Mouse (Mus musculus): ENCODE results near the gene Nlrc4. TPM values are rescaled to one million over a fixed set of nuclear protein-coding genes. Genes with fewer than 3 reads are reported as not detected.
"Not testable (repeated sequence)": the region's sequence is repeated elsewhere in the genome, so short reads cannot be mapped to it uniquely, and the experiment has no call there.

Gene Nlrc4
- under 1 TPM; 0.08 to 0.25 TPM for total RNA-seq (2021)
- long read RNA-seq, experiment 1, partial matches to known transcripts = 0 of 1 reads
- long read RNA-seq, experiment 1, other reads (novel, unspliced or antisense) = 1 of 1 reads
- long read RNA-seq, experiment 2, partial matches to known transcripts = 0 of 1 reads
- long read RNA-seq, experiment 2, other reads (novel, unspliced or antisense) = 1 of 1 reads

DNA sequence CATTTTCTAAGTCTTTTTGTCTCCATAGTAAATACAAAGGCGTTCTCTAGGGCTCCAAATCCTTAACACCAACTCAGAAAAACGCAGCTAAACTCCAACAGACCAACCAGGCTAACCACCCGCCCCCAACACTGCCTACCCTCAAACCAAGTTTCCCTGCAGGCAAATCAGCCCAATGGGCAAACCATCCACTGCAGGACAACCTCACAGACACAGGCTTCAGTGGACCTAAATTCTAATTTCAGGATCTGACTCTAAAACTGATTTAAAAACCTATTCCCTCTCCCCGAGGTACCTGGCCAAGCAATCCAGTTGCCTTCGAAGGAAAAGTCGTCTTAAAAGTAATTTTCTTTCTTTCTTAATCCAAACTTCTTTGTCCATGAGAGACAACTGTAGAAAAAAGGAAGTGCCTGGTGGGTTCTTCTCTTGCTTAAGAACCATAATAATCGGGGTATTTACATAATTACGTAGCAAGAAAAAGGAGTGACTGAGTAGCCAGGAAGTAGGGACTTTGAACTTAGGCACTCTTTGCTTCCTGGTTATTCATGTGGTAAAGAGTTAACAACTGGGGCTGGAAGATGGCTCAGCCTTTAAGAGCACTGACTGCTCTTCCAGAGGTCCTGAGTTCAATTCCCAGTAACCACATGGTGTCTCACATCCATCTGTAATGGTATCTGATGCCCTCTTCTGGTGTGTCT lies at the start of gene Nlrc4:
Gene Nlrc4 (minus strand): TSS at position 432 of the 698 bp plus-strand sequence.
- no peak for DNase-seq
- intact Hi-C loops (cut with DNase I) = no loop called here

DNA sequence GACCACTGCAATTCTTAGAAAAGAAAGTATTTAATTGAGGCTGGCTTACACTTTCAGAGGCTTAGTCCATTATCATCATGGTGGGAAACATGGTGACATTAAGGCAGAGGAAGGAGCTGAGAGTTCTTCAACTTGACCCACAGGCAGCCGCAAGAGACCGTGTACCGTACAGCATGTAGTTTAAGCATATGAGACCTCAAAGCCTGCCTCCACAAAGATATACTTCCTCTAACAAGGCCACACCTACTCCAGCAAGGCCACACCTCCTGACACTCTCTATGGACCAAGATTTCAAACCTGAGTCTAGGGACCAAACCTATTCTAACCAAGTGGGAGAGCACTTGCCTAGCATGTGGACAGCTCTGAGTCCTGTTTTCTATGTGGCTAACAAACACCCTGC lies 49.7 kb upstream of the Nlrc4 start:
- DNase-seq = no peak
- intact Hi-C loops (cut with DNase I) = no loop called here

DNA sequence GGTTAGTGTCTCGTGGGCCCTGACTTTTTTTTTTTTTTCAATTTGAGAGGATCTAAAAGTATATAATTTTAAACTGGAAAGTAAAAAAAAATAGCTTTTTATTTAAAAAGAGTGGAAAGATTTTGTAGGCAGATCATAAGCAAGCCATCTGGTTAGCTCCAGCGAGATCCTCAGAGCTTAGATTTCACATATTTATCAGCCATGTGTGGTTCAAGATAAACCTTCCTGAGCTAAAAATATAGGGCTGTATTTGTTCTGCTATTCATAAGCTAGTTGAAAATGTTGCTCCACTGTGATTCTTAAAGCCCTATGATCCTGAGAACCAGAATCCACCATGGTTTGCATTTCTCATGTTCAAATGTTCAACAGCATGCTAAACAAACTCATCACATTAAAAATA lies 49.0 kb upstream of the Nlrc4 start:
- intact Hi-C loops (cut with DNase I) = no loop called here
- DNase-seq = no peak

DNA sequence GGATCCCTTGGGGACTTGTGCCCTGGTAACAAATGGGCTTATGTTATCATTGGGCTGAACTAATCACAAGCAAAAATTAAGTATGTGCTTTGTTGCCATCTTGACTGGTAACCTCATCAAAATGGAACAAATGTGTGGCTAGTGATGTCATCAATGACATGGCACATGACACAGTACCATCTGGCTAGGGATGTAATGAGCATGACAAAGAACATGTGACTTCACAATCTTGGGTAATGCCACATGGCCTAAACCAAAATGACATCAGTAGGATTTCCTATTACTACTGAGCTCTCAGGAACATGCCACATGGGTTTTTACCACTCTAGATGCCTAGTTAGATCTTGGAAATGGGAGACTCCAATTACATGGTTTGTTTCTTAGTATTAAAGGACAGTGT lies 42.1 kb upstream of the Nlrc4 start:
- intact Hi-C loops (cut with DNase I) = no loop called here
- no peak for DNase-seq

DNA sequence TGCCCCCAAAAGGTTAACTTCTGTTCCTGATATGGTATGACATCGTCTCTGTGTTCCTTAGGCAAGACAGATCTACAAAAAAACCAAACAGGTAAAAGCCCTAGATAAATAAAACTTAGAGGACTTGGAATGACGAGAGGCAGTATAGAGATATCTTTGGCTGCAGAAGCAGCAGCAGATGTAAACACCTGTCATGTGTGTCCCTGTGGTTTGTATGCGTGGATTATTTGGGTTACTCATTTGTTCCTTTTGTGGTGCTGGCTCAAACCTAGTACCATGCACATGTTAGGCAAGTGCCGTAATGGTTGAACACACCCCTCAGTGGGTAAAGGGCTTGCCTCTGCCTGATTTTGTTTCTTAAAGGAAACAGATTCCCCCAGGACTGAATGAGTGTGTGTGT lies 41.3 kb upstream of the Nlrc4 start:
- no peak for DNase-seq
- intact Hi-C loops (cut with DNase I) = no loop called here

DNA sequence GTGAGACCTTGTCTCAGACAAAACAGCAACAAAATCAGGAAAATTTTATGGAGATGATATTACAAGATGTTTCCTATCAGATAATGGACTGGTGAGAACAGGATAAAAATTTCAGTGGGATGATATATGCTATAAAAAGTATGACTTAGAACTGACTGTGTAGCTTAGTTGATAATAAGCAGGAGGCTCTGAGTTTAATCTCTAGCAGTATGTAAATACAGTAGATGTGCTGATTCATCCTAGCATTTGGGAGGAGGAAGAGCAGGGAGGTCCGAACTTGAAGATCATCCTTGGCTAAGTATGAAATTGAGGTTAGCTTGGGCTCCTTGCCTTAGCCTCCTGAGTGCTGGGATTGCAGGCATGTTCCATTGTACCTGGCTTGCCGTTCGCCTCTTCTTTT lies 32.6 kb upstream of the Nlrc4 start:
- DNase-seq = no peak
- intact Hi-C loops (cut with DNase I) = loop anchor here (5.0 kb wide), 1 partner anchor 36 kb away; the partner anchor contains the start of gene Birc6

DNA sequence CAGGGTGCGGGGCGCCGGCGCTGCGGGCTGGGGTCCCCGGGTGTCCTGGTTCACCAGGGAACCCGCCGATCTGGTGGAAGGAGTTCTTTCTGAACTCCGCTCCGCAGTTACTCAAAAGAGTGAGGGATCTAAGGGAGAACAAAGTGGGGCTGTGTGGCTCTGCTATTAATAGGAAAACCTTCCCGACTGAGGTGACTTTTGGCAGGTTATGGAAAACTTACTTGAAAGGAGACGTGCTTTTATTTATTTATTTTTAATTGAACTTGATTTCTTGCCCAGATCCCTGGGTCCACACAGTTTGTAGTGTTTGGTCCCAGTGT lies 30.9 kb upstream of the Nlrc4 start:
- intact Hi-C loops (cut with DNase I) = loop anchor here (5.0 kb wide), 1 partner anchor 37 kb away; the partner anchor contains the start of gene Birc6

DNA sequence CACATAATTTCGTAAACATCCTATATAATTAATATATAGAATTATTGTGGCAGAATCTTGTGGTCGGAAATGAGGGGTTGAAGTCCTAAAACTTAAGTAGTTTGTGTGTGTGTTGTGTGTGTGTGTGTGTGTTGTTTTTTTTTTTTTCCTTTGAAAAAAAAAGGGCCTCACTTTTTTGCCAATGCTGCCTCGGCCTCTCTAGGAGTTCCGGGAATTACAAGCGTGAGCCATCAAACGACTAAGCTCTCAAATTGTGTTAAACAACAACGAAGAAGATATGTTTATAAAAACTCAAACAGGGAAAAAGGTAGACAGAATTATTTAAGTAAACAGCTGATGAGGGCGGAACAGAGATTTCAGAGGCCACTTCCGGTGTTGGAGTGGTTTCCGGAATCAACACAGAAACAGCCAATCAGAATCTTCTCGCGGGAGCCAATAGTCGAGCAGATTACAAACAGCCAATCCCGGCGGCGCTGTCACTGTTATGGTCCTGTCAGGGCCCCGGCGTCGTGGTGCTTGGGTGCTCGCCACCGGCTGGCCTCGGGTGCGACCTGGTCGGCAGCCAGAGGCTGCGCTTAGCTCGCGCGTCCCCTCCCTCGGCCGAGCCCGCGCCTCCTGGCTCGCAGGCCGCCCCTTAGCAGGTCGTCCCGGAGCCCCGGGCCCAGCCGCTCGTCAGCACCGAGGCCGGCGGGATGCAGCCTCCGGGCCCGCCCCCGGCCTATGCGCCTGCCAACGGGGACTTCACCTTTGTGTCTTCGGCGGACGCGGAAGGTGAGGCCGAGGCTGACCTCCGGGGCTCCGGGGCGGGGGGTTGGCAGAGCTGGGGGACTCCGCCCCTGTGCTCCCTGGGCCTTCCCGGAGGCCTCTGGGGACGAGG lies 30.3 kb upstream of the Nlrc4 start, which contains the start of gene Yipf4:
Gene Yipf4 (plus strand): TSS at position 470 of the 877 bp plus-strand sequence.
- intact Hi-C loops (cut with DNase I) = no loop called here
- DNase-seq = peak; percentile 92 to 99

More for the DNA sequence above, 30.9 kb upstream of the Nlrc4 start:
- no peak for DNase-seq

DNA sequence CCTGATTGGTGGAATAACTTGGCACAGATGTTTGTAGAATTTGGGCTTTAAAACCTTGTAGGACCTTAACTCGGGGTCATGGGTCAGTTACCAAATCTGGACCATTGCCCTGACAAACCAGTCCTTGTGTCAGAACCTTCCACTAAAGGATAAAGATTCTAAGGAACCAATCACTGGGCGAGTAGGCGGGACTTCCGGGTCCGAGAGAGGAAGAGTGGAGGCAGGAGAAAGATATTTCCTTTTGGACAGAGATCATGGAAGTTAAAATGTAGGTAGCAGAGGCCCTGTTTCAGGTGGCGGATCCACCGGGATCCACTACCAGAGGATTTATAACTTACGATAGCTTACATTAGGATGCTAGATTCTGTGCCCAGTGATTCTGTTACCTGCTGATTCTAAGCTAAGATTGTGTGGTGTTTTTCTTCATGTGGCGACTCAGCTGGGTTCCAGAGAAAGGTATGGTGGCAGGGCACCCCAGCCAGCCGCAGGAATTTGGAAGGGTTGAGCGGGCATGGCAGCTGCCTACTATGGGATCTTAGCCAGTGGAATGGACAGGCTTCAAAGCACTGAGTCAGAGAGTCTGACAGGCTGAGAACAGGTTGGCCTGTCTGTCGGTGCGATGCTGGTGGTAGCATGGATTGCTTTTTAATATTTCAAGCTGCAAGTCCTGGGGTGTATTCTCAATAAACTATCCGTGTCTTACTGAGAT lies 21.6 kb upstream of the Nlrc4 start:
- no peak for DNase-seq

DNA sequence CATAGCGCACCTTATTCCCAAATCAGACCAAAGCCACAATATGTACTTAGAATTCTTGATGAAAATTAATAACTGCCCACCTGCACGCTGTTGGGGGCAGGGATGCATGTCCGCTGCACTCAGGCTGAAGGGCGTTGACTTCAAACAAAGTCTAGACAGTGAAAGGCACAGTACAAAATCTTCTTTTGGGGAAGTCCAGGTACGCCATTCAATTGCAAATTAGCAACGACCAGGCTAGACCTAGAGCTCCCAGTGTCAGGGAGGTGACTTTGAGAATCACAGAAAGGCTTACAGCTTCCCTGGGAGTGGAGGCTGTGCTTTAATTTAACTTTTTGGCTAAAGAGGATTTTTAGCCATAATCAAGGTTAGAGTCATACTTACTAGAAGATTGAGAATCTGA lies 11.2 kb upstream of the Nlrc4 start:
- intact Hi-C loops (cut with DNase I); DNase-seq: not testable (repeated sequence)

More for the DNA sequence above, 21.6 kb upstream of the Nlrc4 start:
- intact Hi-C loops (cut with DNase I) = no loop called here

DNA sequence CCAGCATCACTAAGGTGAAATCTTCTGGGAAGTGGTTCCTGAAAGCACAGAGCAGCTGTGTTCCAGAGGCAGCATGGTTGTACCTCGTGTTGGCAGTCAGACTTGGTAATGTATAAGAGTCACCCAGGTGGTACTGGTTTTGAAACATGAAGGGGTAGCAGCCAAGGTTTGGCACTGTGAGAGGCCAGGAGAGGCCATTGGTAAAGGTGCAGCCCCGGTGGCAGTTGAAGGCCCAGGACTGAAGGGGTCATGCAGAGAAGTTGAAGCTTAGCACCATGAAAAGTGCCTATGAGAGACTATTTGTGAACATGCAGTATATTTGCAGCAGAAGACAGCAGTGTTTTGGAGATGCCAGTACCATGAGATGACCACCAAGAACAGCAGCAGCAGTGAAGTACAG lies 9.0 kb upstream of the Nlrc4 start:
- DNase-seq; intact Hi-C loops (cut with DNase I): not testable (repeated sequence)

DNA sequence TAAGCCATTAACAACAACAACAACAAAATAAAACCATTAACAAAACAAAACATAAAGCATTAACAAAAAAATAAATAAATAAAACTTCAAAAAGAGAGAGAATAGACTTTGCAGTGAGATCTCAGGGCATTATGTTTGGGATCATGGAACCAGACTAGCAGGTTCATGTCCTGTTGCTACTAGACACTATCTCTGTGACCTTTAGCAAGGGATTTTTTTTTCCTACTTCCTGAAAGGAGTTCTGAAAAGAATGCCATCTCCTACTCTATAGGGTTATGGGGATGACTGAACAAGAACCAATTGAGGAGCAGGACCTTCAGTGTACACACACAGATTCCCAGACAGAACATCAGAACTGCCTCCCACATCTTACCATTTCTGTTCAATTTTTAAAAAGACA lies 4.6 kb upstream of the Nlrc4 start:
- intact Hi-C loops (cut with DNase I) = no loop called here
- DNase-seq = no peak

DNA sequence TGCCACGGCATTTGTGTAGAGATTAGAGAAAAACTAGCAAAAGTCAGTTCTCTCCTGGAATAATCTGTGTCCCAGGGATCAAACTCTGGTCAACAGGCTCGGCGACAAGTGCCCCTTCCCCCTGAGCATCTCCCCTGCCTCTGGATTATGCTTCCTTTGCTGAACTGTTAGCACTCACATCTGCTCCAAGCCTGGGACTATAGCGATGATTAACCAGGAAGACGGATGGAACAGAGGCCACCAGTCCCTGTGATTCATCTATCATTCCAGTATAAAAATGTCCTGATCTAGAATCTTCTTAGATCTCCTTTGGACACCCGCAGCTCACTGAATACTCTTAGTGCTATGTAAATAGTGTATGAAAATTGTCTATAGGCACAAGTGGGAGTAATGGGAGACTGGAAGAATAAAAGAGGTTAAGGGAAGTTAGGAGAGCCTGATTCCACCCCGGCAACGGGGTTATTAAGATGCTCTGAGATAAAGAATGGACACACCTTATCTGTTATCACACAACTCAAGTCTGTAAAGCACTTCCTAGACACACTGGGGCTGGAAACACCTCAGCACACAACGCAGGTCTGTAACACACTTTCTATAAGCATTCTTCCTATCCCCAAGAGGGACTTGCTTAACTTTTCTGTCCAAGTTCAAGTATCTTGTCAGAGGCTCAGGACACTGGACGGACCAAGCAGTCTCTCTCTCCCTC lies 817 bp downstream of the Nlrc4 start:
- intact Hi-C loops (cut with DNase I) = no loop called here
- no peak for DNase-seq

DNA sequence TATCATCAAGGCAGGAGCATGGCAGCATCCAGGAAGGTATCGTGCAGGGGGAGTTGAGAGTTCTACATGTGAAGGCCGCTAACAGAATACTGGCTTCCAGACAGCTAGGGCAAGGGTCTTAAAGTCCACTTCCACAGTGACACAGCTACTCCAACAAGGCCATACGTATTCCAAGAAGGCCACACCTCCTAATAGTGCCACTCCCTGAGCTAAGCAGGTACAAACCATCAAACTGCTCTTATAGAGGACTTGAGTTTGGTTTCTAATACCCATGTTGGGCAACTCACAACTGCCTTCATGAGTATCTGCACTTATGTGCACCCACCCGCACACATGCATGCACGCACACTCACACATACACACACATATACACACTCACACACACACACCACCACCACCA lies 2.1 kb downstream of the Nlrc4 start:
- DNase-seq = no peak
- intact Hi-C loops (cut with DNase I) = no loop called here

DNA sequence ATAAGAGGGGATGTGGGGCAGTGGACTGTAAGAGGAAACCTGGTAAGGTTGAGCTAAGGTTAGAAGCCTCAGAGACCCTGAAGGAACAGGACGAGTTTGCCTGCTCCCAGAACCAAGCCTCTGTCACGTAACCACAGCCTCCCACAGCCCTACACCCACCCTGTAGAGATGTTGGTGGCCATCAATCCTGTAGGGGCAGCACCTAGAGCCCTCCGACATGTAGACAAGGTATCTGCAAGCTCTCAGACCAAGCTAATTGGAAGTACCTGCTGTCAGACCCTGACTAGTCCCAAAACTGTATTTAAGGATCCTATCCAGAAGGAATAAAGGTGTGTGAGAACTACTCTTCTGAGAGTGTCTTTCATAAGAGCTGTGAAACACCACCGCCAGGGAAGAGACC lies 3.5 kb downstream of the Nlrc4 start:
- DNase-seq = no peak
- intact Hi-C loops (cut with DNase I) = no loop called here

DNA sequence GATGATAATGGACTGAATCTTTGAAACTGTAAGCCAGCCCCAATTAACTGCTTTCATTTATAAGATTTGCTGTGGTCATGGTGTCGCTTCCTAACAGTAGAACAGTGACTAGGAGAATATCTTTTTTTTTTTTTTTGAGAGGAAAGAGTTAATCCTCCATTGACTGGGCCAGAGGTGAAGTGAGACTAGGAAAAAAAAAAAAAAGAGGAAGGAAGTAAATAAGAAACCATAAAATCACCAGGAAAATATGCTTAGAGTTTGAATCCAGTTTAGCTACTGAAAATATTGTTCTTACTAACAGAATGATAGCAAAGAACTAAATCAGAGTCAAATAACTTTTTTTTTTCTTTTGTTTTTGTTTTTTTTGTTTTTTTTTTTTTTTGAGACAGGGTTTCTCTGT lies 4.3 kb downstream of the Nlrc4 start:
- no peak for DNase-seq
- intact Hi-C loops (cut with DNase I) = no loop called here

DNA sequence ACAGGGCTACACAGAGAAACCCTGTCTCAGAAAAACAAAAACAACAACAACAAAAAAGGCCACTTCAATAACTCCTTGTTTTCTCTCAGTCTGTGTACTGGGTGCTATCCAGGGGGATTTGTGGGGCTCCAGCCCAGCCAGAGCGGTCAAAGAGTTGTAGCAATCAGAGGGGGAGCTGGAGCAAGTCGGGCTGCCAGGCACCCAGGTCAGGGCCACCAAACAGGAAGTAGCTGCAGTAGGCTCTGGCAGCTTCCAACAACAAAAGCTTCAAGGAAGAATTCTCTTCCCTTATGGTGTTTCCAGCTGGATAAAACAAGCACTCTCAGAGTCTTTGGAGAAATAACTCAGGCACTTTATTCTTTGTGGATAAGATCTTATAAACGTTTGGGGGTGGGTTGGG lies 5.0 kb downstream of the Nlrc4 start:
- no peak for DNase-seq
- intact Hi-C loops (cut with DNase I) = no loop called here

DNA sequence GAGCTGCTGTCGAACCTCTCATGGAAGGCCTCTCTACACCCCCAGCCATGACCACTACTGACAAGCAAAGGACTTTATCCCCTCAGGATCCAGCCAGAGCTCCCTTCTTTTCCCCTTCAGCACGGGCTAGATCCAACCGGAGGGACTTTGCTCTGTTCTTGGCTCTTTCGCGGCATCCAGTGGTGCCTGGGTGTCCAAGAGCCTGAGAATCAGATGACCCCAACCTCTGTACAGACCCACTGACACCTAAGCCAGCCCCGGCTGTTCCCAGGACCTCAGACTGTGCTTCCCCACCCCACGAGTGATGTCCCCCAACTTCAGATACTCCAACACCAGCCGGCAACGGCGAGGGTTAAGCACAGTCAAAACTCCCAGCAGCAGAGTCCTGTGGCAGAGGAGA lies 9.2 kb downstream of the Nlrc4 start:
- no peak for DNase-seq

DNA sequence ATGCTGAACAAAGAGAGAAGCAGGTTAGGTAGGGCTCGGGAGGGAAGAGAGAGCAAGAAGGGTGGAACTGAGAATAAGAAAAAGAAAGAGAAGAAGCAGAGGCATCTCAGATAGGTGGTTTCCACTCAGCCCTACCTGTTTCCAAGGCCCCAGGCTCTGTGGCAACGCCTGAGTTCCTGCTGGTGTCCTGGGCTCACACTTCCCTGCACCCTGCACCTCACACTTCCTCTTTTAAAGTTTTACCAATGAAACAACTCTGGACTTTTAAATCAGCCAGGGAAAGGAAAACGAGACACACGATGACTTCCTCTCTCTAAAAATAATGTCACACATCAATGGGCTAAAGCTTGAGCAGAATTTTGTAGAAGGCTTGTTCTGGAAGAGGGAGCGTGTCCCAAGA lies 18.5 kb downstream of the Nlrc4 start:
- DNase-seq = no peak
- intact Hi-C loops (cut with DNase I) = no loop called here

More for the DNA sequence above, 9.2 kb downstream of the Nlrc4 start:
- intact Hi-C loops (cut with DNase I) = no loop called here

DNA sequence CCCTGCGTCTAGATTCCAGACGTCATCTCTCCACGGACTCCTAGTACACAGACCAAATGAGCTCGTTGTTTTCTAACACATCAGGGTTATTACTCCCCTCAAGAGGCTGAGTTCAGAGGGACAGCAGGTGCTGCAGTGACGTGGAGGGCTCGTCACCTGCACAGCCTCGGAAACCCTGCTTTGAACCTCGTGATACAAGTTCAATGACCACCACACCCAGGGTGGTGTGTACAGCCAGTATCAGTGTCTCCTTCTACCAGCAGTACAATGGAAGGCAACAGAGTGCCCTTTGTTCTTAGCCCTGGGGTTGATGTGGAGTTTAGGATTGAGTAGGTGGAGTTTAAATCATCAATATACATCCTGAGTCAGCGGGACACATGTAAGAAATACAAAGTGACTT lies 21.2 kb downstream of the Nlrc4 start:
- no peak for DNase-seq
- intact Hi-C loops (cut with DNase I) = no loop called here
